Mouse (Mus musculus): ENCODE data around the gene Zfp641. TPM values are rescaled to one million over a fixed set of nuclear protein-coding genes. Genes with fewer than 3 reads are reported as not detected.
A peak's percentile ranks its signal among the peaks of the same experiment; 100 is the strongest.

Gene Zfp641
- 0.93 and 1.3 TPM in 2 replicates for polyA plus RNA-seq (2015; fragmentation: Nextera tagmentation; extraction: Ambion mirVana)

DNA sequence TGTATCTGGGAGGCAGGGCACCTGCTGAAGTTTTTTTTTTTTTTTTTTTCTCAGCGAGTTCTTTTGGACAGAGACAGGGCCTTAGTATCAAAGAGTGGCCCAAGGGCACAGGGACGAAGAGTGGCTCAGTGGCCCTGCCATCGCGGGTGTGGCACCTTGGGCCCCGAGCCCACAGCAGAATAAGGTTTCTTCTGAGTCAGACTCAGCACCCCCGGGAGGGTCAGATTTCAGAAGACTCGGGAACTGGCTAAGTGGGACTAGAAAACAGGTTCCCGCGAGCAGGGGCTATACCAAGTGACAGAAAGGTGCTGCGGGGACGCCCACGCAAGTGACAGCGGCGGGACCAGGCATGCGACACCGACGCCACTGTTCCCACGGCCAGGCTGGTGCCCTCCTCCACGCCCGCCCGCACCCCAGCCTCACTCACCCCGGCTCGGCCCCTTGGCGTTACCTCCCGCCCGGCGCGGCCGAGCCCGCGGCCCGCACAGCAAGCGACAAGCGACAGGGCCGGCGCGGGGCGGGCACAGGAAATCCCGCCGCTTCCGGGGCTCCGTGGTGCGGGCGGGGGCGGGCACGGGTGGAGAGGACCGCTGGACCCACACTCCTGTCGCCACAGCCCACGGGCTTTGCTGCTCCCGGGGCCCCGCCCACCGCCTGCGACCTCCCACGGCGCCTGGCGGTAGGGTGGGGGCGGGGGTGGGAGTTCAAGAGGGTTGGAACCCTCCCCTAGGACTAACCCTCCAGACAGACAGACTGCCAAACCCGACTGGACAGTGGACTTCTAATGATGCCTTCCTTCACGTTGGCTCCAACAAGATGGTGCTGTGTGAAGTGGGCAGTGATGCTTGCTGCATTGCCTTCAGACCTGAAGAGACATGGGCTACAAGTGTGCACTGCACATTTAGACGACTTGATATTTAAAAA, at the start of gene Zfp641:
Gene Zfp641, minus strand, starts transcription at position 534 of the 924 bp plus-strand sequence.
- H3K27me3 ChIP-seq (replicated peaks; ENCODE audit: insufficient read depth, low read length) = no peaks in the 10 kb centered on the region
- no peaks in the 10 kb centered on the region for H3K9me3 ChIP-seq (ENCODE audit: low read length)
- WGBS = 3% methylated on average over 50 of the region's 60 CpGs
- H3K27ac ChIP-seq (ENCODE audit: low read length) = no peak within 1 kb of the TSS
- peak; percentile 57 for ATAC-seq
- H3K4me3 ChIP-seq (ENCODE audit: low read depth, low read length) = peak within 1 kb of the TSS; percentile 48
- TF ChIP-seq CTCF (IDR thresholded peaks at IDR 0.05) (no peak), EP300 (IDR thresholded peaks at IDR 0.05) (no peak)
- H3K9ac ChIP-seq (replicated peaks; ENCODE audit: low read depth) = peak within 1 kb of the TSS; percentile 43
- peak; percentile 21 for DNase-seq (ENCODE audit: low spot score)
- H3K4me2 ChIP-seq (replicated peaks; ENCODE audit: low read depth, low read length) = peak within 1 kb of the TSS; percentile 95
- no peaks in the 10 kb centered on the region for H3K36me3 ChIP-seq (ENCODE audit: insufficient read depth, low read length)
- H3K4me1 ChIP-seq (ENCODE audit: insufficient read depth, low read depth, low read length) = no peaks in the 10 kb centered on the region

DNA sequence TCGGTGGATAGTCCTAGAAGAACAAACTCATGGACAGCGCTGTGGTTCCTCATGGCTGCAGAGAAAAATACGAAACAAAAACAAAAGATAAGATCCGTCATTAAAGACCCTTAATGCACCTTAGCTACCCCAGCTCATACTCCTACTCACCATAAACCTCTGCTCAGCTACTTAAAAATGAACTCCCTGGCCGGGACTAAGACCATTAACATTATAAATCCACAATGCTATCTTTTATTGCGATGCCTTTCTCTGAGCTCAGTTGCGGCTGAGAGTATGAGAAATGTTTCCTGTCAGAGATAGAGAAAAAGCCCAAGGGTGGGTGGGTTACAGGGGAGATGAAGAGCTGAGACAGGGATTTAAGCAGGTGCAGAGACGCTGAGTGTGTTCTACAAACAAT, 44.9 kb upstream of the Zfp641 start, which contains the start of gene Olfr284:
Gene Olfr284, minus strand, starts transcription at position 101 of the 400 bp plus-strand sequence.
- no peak for ATAC-seq
- Histone ChIP-seq H3K4me1 (ENCODE audit: insufficient read depth, low read depth, low read length) (no peaks in the 10 kb centered on the region), H3K9ac (replicated peaks; ENCODE audit: low read depth) (no peak within 1 kb of the TSS), H3K36me3 (ENCODE audit: insufficient read depth, low read length) (no peaks in the 10 kb centered on the region), H3K27me3 (replicated peaks; ENCODE audit: insufficient read depth, low read length) (no peaks in the 10 kb centered on the region), H3K27ac (ENCODE audit: low read length) (no peak within 1 kb of the TSS), H3K4me2 (replicated peaks; ENCODE audit: low read depth, low read length) (no peak within 1 kb of the TSS), H3K4me3 (ENCODE audit: low read depth, low read length) (no peak within 1 kb of the TSS), H3K9me3 (ENCODE audit: low read length) (no peaks in the 10 kb centered on the region)
- no peak for DNase-seq (ENCODE audit: low spot score)
- 67% methylated on average over 8 of the region's 8 CpGs for WGBS
- TF ChIP-seq EP300 (IDR thresholded peaks at IDR 0.05) = no peak
- TF ChIP-seq CTCF (IDR thresholded peaks at IDR 0.05) = no peak

DNA sequence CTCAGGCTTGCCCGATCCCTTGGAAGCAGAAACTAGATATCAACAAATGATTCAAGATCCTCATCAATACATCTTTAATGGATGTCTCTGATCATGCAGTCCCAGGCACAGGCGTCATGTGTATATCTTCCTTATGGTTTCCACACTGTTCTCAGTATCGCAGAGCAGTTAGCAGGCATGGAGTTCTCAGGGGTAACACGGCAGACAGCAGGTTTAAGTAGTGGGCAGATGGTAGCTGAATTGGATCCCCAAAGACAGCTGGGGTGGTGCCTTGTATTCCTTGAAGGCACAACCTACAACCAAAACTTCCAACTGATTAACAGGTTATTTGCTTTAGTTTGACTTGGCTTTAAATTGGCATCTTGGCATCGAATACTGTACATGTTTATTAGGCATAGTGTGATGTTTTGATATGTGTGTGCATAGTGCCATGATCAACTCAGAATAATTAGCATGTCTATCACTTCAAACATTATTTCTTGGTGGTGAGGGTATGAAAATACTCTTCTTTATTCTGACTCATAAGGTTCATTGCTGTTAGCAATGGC, 21.3 kb upstream of the Zfp641 start, which contains the start of gene Olfr285:
Gene Olfr285, minus strand, starts transcription at position 177 of the 548 bp plus-strand sequence.
- TF ChIP-seq EP300 (IDR thresholded peaks at IDR 0.05) (no peak), CTCF (IDR thresholded peaks at IDR 0.05) (no peak)
- Histone ChIP-seq H3K4me2 (replicated peaks; ENCODE audit: low read depth, low read length) (no peak within 1 kb of the TSS), H3K9ac (replicated peaks; ENCODE audit: low read depth) (no peak within 1 kb of the TSS), H3K4me1 (ENCODE audit: insufficient read depth, low read depth, low read length) (no peaks in the 10 kb centered on the region), H3K4me3 (ENCODE audit: low read depth, low read length) (no peak within 1 kb of the TSS), H3K9me3 (ENCODE audit: low read length) (no peaks in the 10 kb centered on the region), H3K27me3 (replicated peaks; ENCODE audit: insufficient read depth, low read length) (no peaks in the 10 kb centered on the region), H3K36me3 (ENCODE audit: insufficient read depth, low read length) (no peaks in the 10 kb centered on the region), H3K27ac (ENCODE audit: low read length) (no peak within 1 kb of the TSS)
- WGBS = 88% methylated on average over 5 of the region's 5 CpGs
- no peak for DNase-seq (ENCODE audit: low spot score)
- no peak for ATAC-seq

DNA sequence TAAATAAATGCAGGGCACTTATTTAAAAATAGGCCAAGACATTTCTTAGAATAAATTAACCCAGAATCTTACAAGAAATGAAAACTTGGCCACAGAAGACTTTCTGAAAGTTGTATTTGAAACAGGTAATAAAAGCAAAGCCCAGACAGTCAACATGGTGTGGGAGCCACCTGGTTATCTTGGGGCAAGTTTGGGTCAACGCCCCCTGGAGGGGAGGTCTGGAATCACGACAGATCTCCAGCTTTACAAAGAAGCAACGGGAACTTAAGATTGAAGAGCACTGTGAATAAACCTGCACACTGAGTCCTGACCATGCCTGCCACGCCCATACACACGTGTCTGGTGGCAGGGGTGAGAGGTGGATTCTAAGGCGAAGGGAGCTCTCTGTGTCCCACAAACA, 19.7 kb upstream of the Zfp641 start:
- Histone ChIP-seq H3K4me1 (ENCODE audit: insufficient read depth, low read depth, low read length) (no peaks in the 10 kb centered on the region), H3K4me3 (ENCODE audit: low read depth, low read length) (no peak overlapping the region), H3K9me3 (ENCODE audit: low read length) (no peaks in the 10 kb centered on the region), H3K36me3 (ENCODE audit: insufficient read depth, low read length) (no peaks in the 10 kb centered on the region), H3K27ac (ENCODE audit: low read length) (no peak overlapping the region), H3K4me2 (replicated peaks; ENCODE audit: low read depth, low read length) (no peak overlapping the region), H3K9ac (replicated peaks; ENCODE audit: low read depth) (no peak overlapping the region), H3K27me3 (replicated peaks; ENCODE audit: insufficient read depth, low read length) (no peaks in the 10 kb centered on the region)
- WGBS = 39% methylated on average over 6 of the region's 6 CpGs
- TF ChIP-seq CTCF (IDR thresholded peaks at IDR 0.05) (0 out of 2 replicates have a peak, but pooled peaks have one; percentile 19), EP300 (IDR thresholded peaks at IDR 0.05) (no peak)
- ATAC-seq (no peak), DNase-seq (ENCODE audit: low spot score) (no peak)

DNA sequence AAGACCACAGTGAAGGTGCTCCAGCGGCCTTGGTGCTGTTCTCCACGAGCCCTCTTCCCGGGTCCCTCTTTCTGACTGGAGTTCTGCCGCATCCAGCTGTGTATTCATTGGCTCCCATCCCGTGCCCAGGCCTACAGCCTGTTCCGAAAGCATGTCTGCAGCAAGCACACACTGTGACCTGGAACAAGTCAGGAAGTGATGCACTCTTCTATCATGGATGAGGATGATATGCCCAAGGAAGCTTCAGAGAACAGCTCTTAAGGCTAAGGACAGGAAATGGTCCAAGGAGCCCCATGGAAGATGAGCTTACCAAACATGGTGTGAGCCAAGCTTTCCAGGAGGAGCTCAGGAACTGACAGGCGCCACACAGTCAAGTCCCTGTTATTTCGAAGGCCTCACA, 2.3 kb downstream of the Zfp641 start:
- 83% methylated on average over 8 of the region's 8 CpGs for WGBS
- Histone ChIP-seq H3K4me1 (ENCODE audit: insufficient read depth, low read depth, low read length) (no peaks in the 10 kb centered on the region), H3K36me3 (ENCODE audit: insufficient read depth, low read length) (no peaks in the 10 kb centered on the region), H3K27me3 (replicated peaks; ENCODE audit: insufficient read depth, low read length) (no peaks in the 10 kb centered on the region), H3K4me3 (ENCODE audit: low read depth, low read length) (no peak overlapping the region), H3K27ac (ENCODE audit: low read length) (no peak overlapping the region), H3K9ac (replicated peaks; ENCODE audit: low read depth) (no peak overlapping the region), H3K4me2 (replicated peaks; ENCODE audit: low read depth, low read length) (no peak overlapping the region), H3K9me3 (ENCODE audit: low read length) (no peaks in the 10 kb centered on the region)
- no peak for TF ChIP-seq EP300 (IDR thresholded peaks at IDR 0.05)
- no peak for TF ChIP-seq CTCF (IDR thresholded peaks at IDR 0.05)
- ATAC-seq = no peak
- no peak for DNase-seq (ENCODE audit: low spot score)

DNA sequence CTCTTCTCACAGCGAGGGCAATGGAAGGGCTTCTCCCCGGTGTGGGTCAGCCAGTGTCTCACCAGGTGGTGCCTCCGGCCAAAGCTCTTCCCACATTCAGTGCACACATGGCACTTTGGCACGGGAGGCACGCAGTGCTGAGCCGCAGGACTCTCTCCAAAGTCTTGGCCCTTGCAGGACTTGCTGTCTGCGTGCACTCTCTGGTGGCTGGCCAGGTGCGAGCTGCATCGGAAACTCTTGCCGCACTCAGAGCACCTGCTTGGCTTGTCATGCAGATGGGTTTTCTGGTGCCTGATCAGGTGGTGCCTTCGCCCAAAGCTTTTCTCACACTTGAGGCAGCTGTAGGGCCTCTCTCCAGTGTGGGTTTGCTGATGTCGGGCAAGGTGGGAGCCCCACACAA, 7.4 kb downstream of the Zfp641 start:
- H3K4me2 ChIP-seq (replicated peaks; ENCODE audit: low read depth, low read length) = no peak overlapping the region

More for the DNA sequence above, 7.4 kb downstream of the Zfp641 start:
- H3K36me3 ChIP-seq (ENCODE audit: insufficient read depth, low read length) = no peaks in the 10 kb centered on the region
- H3K4me1 ChIP-seq (ENCODE audit: insufficient read depth, low read depth, low read length) = no peaks in the 10 kb centered on the region
- H3K27me3 ChIP-seq (replicated peaks; ENCODE audit: insufficient read depth, low read length) = no peaks in the 10 kb centered on the region
- no peak overlapping the region for H3K4me3 ChIP-seq (ENCODE audit: low read depth, low read length)
- H3K27ac ChIP-seq (ENCODE audit: low read length) = no peak overlapping the region
- TF ChIP-seq CTCF (IDR thresholded peaks at IDR 0.05) (no peak), EP300 (IDR thresholded peaks at IDR 0.05) (no peak)
- DNase-seq (ENCODE audit: low spot score) (no peak), ATAC-seq (no peak)
- no peaks in the 10 kb centered on the region for H3K9me3 ChIP-seq (ENCODE audit: low read length)
- no peak overlapping the region for H3K9ac ChIP-seq (replicated peaks; ENCODE audit: low read depth)
- 72% methylated on average over 9 of the region's 12 CpGs for WGBS
